Mouse (Mus musculus) limb, embryonic 10.5 days (tissue): ENCODE results near the gene Dhrs3. TPM values are rescaled to one million over a fixed set of nuclear protein-coding genes. Genes with fewer than 3 reads are reported as not detected.

ENCODE experiments used
- DNase-seq: peaks from one replicate; pipeline ENCODE4 v3.0.0-alpha.2; 2017; ENCODE audit warnings: low spot score
- H3K27ac ChIP-seq: fragments of 300-500 bp; sonication (generic); 2 replicates; pipeline ENCODE4 v1.5.1; 2016; ENCODE audit warnings: mild to moderate bottlenecking
- H3K27me3 ChIP-seq: fragments of 300-500 bp; sonication (generic); 2 replicates; pipeline ENCODE4 v1.6.1; 2016; ENCODE audit warnings: low read depth, mild to moderate bottlenecking; ENCODE audit not compliant: poor library complexity, severe bottlenecking
- H3K36me3 ChIP-seq: fragments of 300-500 bp; sonication (generic); 2 replicates; pipeline ENCODE4 v1.6.1; 2016; ENCODE audit warnings: mild to moderate bottlenecking, moderate library complexity
- H3K4me1 ChIP-seq: fragments of 300-500 bp; sonication (generic); 2 replicates; pipeline ENCODE4 v1.6.1; 2016
- H3K4me3 ChIP-seq: fragments of 300-500 bp; sonication (generic); 2 replicates; pipeline ENCODE4 v1.5.1; 2016; ENCODE audit warnings: mild to moderate bottlenecking, moderate library complexity
- H3K9me3 ChIP-seq: fragments of 300-500 bp; sonication (generic); replicated peaks from 2 replicates; pipeline ENCODE4 v1.6.1; 2016; ENCODE audit warnings: mild to moderate bottlenecking
- WGBS: fragments of 180-500 bp; shearing (Covaris S2); methylation state at CpG from one replicate; pipeline ENCODE4 v1.1.7; 2016; 5-methylcytosine and 5-hydroxymethylcytosine counted together
- polyA plus RNA-seq: library from polyadenylated mRNA; unstranded; fragments of >200 nt; fragmentation: Nextera tagmentation; extraction: Ambion mirVana; gene quantifications from 2 replicates; pipeline ENCODE4 v1.2.1, GENCODE M21; 2016

Gene Dhrs3
- 29.5 and 49.8 TPM in 2 replicates for polyA plus RNA-seq

- Histone ChIP-seq H3K27me3 (0 out of 2 replicates have a peak, but pooled peaks cover 6% of the 10 kb centered on the region), H3K4me3 (peak within 1 kb of the TSS; percentile 65), H3K27ac (peak within 1 kb of the TSS; percentile 88), H3K9me3 (no peaks in the 10 kb centered on the region), H3K36me3 (no peaks in the 10 kb centered on the region), H3K4me1 (peaks cover 76% of the 10 kb centered on the region)
- under 1% methylated on average over 55 of the region's 55 CpGs for WGBS
- peak; percentile 87 for DNase-seq
Measured at GRCm38 (mm10) chr4:144892133-144892936, at the start of gene Dhrs3. Gene Dhrs3 (plus strand): TSS chr4:144892827.

GRCm38 (mm10) chr4:144861756-144862505 lies 30.7 kb upstream of the Dhrs3 start:
- 66% methylated on average over 3 of the region's 3 CpGs for WGBS
- H3K4me1 ChIP-seq: 0 out of 2 replicates have a peak, but pooled peaks cover 10% of the 10 kb centered on the region
- no peak overlapping the region for H3K4me3 ChIP-seq
- DNase-seq: no peak
- H3K27ac ChIP-seq: no peak overlapping the region
- no peaks in the 10 kb centered on the region for H3K36me3 ChIP-seq
- no peaks in the 10 kb centered on the region for H3K27me3 ChIP-seq
- no peaks in the 10 kb centered on the region for H3K9me3 ChIP-seq

- H3K27ac ChIP-seq: no peak overlapping the region
- H3K9me3 ChIP-seq: no peaks in the 10 kb centered on the region
- no peaks in the 10 kb centered on the region for H3K36me3 ChIP-seq
- DNase-seq: no peak
- no peak overlapping the region for H3K4me3 ChIP-seq
- whole genome bisulfite sequencing: 70% methylated on average over 5 of the region's 5 CpGs
- H3K4me1 ChIP-seq: no peaks in the 10 kb centered on the region
- no peaks in the 10 kb centered on the region for H3K27me3 ChIP-seq
Measured at GRCm38 (mm10) chr4:144867926-144868325, 24.7 kb upstream of the Dhrs3 start.

GRCm38 (mm10) chr4:144868584-144868983 lies 24.0 kb upstream of the Dhrs3 start:
- no peaks in the 10 kb centered on the region for H3K36me3 ChIP-seq
- H3K4me1 ChIP-seq: no peaks in the 10 kb centered on the region
- H3K27ac ChIP-seq: no peak overlapping the region
- WGBS: 88% methylated on average over 4 of the region's 4 CpGs
- no peak overlapping the region for H3K4me3 ChIP-seq
- no peaks in the 10 kb centered on the region for H3K27me3 ChIP-seq
- no peaks in the 10 kb centered on the region for H3K9me3 ChIP-seq
- no peak for DNase-seq

GRCm38 (mm10) chr4:144872905-144873304 lies 19.7 kb upstream of the Dhrs3 start:
- Histone ChIP-seq H3K9me3 (no peaks in the 10 kb centered on the region), H3K4me3 (no peak overlapping the region), H3K27me3 (no peaks in the 10 kb centered on the region), H3K36me3 (no peaks in the 10 kb centered on the region), H3K4me1 (no peaks in the 10 kb centered on the region; the same call in 1 of the 2 replicates), H3K27ac (no peak overlapping the region)
- 38% methylated on average over 6 of the region's 6 CpGs for WGBS
- no peak for DNase-seq

GRCm38 (mm10) chr4:144875576-144876093 lies 17.0 kb upstream of the Dhrs3 start:
- H3K36me3 ChIP-seq: no peaks in the 10 kb centered on the region
- H3K4me3 ChIP-seq: no peak overlapping the region
- H3K27ac ChIP-seq: no peak overlapping the region
- 0 out of 2 replicates have a peak, but pooled peaks cover 2% of the 10 kb centered on the region for H3K9me3 ChIP-seq
- H3K27me3 ChIP-seq: no peaks in the 10 kb centered on the region
- 92% methylated on average over 2 of the region's 2 CpGs for WGBS
- DNase-seq: no peak
- peaks cover 6% of the 10 kb centered on the region for H3K4me1 ChIP-seq

GRCm38 (mm10) chr4:144879549-144879948 lies 13.1 kb upstream of the Dhrs3 start:
- no peaks in the 10 kb centered on the region for H3K27me3 ChIP-seq
- 0 out of 2 replicates have a peak, but pooled peaks cover 2% of the 10 kb centered on the region for H3K9me3 ChIP-seq
- DNase-seq: no peak
- peaks cover 33% of the 10 kb centered on the region for H3K4me1 ChIP-seq
- H3K36me3 ChIP-seq: no peaks in the 10 kb centered on the region
- WGBS: 74% methylated on average over 1 of the region's 1 CpGs
- no peak overlapping the region for H3K27ac ChIP-seq
- H3K4me3 ChIP-seq: no peak overlapping the region

- H3K27me3 ChIP-seq: no peaks in the 10 kb centered on the region
- 77% methylated on average over 2 of the region's 2 CpGs for WGBS
- no peak for DNase-seq
- peaks cover 34% of the 10 kb centered on the region for H3K4me1 ChIP-seq
- H3K36me3 ChIP-seq: no peaks in the 10 kb centered on the region
- H3K27ac ChIP-seq: peak overlapping the region; percentile 50; the same call in 1 of the 2 replicates
- 0 out of 2 replicates have a peak, but pooled peaks cover 2% of the 10 kb centered on the region for H3K9me3 ChIP-seq
- no peak overlapping the region for H3K4me3 ChIP-seq
Measured at GRCm38 (mm10) chr4:144881376-144881775, 11.3 kb upstream of the Dhrs3 start.

GRCm38 (mm10) chr4:144882881-144883331 lies 9.7 kb upstream of the Dhrs3 start:
- H3K27me3 ChIP-seq: no peaks in the 10 kb centered on the region
- no peak overlapping the region for H3K4me3 ChIP-seq
- H3K4me1 ChIP-seq: peaks cover 46% of the 10 kb centered on the region
- peak overlapping the region; percentile 83 for H3K27ac ChIP-seq
- DNase-seq: peak; percentile 54
- WGBS: 48% methylated on average over 8 of the region's 8 CpGs
- H3K9me3 ChIP-seq: 0 out of 2 replicates have a peak, but pooled peaks cover 2% of the 10 kb centered on the region
- H3K36me3 ChIP-seq: no peaks in the 10 kb centered on the region

- no peak for DNase-seq
- no peaks in the 10 kb centered on the region for H3K27me3 ChIP-seq
- H3K27ac ChIP-seq: no peak overlapping the region; the same call in 1 of the 2 replicates
- H3K9me3 ChIP-seq: no peaks in the 10 kb centered on the region
- no peak overlapping the region for H3K4me3 ChIP-seq
- peaks cover 65% of the 10 kb centered on the region for H3K4me1 ChIP-seq
- WGBS: 68% methylated on average over 6 of the region's 6 CpGs
- H3K36me3 ChIP-seq: no peaks in the 10 kb centered on the region
Measured at GRCm38 (mm10) chr4:144886460-144886859, 6.2 kb upstream of the Dhrs3 start.

GRCm38 (mm10) chr4:144888750-144889149 lies 3.9 kb upstream of the Dhrs3 start:
- Histone ChIP-seq H3K27ac (peak overlapping the region; percentile 67), H3K27me3 (0 out of 2 replicates have a peak, but pooled peaks cover 4% of the 10 kb centered on the region), H3K4me1 (peaks cover 60% of the 10 kb centered on the region), H3K9me3 (no peaks in the 10 kb centered on the region), H3K36me3 (no peaks in the 10 kb centered on the region), H3K4me3 (no peak overlapping the region)
- WGBS: 93% methylated on average over 4 of the region's 4 CpGs
- DNase-seq: no peak

- Histone ChIP-seq H3K27ac (0 out of 2 replicates have a peak overlapping the region, but pooled peaks have one; percentile 67), H3K4me1 (peaks cover 63% of the 10 kb centered on the region), H3K4me3 (no peak overlapping the region), H3K9me3 (no peaks in the 10 kb centered on the region), H3K27me3 (0 out of 2 replicates have a peak, but pooled peaks cover 6% of the 10 kb centered on the region), H3K36me3 (no peaks in the 10 kb centered on the region)
- no peak for DNase-seq
- WGBS: 88% methylated on average over 9 of the region's 9 CpGs
Measured at GRCm38 (mm10) chr4:144889505-144890301, 2.9 kb upstream of the Dhrs3 start.
